Mouse (Mus musculus): ENCODE results near the gene Ube2g1.

DNA sequence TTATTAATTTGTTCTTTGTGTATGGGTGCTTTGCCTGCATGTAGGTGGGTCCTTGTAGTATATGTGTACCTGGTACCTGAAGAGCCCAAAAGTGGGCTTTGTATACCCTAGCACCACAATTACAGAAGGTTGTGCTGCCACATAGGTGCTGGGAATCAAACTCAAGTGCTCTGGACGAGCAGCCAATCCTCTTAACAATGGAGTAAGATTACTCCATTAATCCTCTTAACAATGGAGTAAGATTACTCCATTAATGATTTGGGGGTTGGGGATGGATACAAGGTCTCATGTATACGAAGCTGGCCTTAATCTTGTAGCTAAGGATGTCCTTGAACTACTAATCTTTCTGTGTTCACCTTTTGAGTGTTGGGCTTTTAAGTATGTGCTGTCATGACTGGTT is 68.2 kb downstream of the Ube2g1 start:
- TF ChIP-seq CTCF (IDR thresholded peaks at IDR 0.05) = no peak
- TF ChIP-seq EP300 (IDR thresholded peaks at IDR 0.05) = no peak
